Mouse (Mus musculus): Measurements from ENCODE around the gene Slc3a2.
A peak's percentile ranks its signal among the peaks of the same experiment; 100 is the strongest.
"Not testable (repeated sequence)": the region's sequence is repeated elsewhere in the genome, so short reads cannot be mapped to it uniquely, and the experiment has no call there.

Gene Slc3a2

DNA sequence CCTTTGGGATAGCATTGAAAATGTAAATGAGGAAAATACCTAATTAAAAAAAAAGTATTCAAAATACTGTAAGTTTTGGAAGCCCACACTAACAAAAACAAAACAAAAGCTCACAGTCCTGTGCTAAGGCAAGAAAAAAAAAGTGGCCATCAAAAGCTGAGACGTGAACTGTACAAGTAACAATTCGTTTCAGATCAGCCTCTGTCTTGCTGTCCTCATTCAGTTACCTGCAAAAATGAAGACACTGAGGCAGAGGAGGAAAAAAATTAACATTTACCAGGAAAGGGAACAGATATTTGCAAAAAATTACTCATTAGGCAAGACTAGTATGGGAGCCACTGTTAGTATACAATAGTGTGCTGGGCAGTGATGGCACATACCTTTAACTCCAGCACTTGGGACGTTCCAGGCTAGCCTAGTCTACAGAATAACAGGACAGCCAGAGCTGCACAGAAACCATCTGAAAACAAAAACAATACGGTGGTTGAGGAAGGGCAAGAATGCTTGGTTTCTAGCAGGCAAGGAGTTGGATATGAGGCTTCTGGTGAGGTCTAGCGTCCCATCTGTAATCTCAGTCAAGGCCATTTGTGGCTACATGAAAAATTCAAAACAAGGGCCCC, 4.4 kb upstream of the Slc3a2 start:
- DNase-seq (ENCODE audit: low read depth, low spot score): no peak

DNA sequence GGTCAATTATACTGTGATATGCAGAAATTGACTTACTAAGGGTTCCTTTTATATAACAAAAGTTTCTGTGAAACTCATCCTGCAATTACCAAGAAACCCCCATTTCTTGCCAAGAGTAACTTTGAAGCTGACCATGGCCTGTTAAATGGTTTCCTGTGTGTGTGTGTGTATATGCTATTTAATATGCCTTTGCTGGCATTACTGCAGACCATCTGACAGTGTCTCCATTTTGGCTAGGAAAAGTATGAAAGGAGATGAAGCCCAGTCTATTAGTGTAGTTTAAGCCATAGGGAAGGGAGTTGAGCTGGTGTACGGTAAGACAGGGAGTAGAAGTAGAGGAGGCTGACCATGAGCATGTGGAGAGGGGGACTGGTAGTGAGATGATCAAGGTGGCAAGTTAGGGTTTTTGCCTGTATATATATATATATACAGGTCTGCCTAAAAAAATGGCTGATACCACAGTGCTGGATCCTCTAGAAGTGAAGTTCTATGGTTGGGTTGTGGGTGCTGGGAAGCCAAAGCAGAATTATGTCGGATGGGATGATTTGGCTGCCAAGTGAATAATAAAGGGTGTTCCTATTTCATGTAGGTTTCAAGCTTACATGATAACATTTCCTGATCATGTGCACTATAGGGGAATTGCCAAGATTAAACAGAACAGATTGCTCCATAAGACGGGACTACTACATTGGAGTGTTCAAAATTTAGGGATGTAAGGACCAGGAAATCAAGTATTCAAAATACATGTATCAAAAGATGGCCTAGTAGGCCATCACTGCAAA, 3.6 kb upstream of the Slc3a2 start:
- no peak for DNase-seq (ENCODE audit: low read depth, low spot score)

DNA sequence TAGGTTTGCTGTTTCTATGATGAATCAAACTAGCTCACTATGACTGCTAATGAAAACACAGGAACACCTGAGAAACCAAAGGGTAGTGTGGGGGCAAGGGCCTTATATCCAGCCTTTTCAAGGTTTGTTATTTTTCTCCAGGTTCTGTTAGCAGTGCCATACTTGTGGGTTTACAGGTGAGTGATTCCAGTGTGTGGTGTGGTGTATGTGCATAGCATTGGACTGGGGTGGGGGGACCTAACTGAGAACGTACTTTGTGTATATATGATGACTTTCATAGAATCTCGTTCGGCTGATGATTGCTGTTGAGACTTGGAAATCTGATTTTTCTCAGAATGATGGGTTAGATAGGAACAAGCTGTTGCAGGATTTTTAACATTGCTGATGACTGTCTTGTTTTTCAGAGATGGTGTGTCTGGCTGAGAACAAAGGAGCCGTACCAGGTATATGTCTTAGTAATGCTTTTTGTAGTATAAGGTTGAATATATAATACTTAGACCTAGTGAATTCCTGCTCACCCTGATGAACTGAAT, 2.0 kb upstream of the Slc3a2 start:
- no peak for DNase-seq (ENCODE audit: low read depth, low spot score)

DNA sequence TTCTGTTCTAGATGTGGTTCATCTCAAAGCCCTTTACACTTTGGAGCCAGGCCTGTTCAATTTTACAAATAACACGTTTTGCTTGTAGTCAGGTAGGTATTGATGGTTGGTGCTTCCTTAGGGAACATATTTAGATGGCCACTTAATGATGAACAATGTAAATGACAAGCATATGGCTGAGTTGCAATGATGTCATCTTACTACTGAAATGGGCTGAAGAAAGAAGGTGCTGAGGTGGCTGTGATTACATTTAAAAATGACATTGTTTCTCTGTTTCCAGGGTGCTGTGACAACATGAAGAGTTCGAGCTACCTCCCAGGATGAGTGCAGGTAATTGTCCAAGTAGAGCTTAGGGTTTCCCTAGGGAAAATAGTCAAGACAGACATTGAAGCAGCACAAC, 1.2 kb upstream of the Slc3a2 start:
- DNase-seq (ENCODE audit: low read depth, low spot score): no peak

DNA sequence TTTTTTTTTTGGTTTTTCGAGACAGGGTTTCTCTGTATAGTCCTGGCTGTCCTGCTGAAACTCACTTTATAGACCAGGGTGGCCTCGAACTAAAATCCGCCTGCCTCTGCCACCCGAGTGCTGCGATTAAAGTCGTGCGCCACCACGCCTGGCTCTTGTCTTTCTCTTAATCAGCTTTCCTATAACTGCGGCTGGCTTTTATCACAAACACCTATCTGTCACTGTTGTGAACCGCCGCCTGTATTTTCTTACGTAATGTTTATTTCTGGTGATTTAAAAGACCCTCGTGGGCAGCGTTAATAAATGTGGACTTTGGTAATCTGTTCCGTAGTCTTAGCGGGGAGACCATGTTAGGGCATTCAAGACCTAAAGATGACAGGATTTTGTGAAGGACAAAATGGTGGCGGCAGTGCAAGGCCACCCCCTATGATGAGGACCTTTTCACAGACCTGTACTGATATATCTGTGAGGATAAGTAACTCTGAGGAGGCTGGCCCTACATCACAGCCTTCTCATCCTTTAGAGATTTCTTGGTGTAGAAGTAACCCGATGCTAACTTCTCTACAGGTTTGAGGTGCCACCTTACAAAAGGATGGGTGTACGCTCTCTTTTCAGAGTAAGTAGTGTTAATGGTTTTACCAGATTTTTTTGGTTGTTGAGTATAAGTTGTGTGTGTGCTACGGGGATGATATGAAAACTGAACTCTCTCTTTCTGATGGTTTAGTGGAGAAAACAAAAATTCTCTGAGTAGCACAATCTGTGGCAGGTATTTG, 591 bp upstream of the Slc3a2 start:
- no peak for DNase-seq (ENCODE audit: low read depth, low spot score)

DNA sequence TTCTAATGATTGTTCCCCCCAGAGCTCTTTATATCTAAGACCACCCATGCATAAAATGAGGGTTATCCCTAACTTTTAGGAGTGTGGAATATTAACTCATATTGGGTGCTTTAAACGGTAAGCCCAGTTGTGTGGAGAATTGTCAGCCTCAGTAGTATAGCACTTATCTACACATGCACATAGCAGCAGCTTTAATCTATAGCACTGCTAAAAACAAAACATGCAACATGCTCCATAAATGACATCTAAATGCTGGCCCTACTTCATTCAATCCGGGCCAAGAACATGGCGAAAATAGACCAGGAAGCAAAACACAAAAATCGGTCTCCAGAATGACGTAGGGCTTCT, 636 bp downstream of the Slc3a2 start:
- DNase-seq (ENCODE audit: low read depth, low spot score): no peak

DNA sequence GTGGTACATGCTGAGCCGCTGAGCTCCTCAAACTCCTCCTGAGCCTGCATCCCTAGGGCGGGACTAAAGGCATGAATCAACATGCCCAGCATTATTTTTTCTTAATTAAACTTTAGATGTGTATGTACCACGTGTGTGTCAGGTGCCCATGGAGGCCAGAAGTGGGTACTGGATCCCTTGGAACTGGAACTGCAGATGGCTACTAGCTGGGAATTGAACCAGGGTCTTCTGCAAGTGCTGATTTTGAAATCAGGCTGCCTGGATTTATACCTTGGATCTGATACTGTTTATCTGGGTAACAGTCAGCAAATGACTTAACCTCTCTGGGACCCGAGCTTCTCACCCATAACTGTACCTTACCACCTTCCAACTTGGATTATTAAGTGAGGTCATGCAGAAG, 1.1 kb downstream of the Slc3a2 start:
- no peak for DNase-seq (ENCODE audit: low read depth, low spot score)

DNA sequence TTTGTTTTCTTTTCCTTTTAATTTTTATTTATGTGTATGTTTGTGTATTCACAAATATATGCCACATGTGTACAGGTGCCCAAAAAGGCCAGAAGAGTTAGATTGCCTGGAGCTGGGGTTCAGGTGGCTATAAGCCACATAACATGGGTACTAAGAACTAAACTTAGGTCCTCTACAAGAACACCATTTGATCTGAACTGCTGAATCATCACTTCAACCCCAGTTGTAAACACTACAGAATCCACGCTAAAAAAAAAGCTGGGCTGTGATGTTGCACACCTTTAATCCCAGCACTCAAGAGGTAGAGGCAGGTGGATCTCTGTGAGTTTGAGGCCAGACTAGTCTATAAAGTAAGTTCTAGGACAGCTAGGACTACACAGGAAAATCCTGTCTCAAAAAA, 1.8 kb downstream of the Slc3a2 start:
- no peak for DNase-seq (ENCODE audit: low read depth, low spot score)

DNA sequence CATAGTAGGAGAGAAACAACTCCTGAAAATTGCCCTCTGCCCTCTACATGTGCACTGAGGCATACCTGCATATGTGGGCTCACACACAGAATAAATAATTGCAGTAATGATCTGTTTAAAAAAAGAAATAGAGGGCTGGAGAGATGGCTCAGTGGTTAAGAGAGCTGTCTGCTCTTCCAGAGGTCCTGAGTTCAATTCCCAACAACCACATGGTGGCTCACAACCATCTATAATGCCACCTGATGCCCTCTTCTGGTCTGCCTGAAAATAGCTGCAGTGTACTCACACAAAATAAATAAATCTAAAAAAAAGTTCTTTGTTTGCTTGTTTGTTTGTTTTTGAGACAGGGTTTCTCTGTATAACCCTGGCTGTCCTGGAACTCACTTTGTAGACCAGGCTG, 4.1 kb downstream of the Slc3a2 start:
- DNase-seq (ENCODE audit: low read depth, low spot score): not testable (repeated sequence)

DNA sequence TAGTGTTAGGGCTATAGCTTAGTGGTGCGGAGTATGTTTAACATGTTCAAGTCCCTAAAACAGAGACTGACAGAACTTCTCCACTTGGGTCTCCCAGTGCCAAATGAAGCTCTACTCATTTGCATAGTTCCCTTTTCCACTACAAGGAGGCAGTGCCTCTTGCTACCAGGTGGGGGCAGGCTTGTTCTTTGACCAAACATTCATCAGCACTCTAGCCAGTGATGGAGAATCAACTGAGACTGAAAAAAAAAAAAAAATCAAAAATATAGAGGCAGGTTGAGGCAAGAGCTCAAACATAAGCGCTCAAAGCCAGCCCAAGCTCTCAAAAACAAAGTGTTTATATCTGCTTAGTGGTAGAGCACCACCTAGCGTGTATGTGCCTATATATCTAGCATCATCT, 4.8 kb downstream of the Slc3a2 start:
- peak; percentile 43 for DNase-seq (ENCODE audit: low read depth, low spot score)

DNA sequence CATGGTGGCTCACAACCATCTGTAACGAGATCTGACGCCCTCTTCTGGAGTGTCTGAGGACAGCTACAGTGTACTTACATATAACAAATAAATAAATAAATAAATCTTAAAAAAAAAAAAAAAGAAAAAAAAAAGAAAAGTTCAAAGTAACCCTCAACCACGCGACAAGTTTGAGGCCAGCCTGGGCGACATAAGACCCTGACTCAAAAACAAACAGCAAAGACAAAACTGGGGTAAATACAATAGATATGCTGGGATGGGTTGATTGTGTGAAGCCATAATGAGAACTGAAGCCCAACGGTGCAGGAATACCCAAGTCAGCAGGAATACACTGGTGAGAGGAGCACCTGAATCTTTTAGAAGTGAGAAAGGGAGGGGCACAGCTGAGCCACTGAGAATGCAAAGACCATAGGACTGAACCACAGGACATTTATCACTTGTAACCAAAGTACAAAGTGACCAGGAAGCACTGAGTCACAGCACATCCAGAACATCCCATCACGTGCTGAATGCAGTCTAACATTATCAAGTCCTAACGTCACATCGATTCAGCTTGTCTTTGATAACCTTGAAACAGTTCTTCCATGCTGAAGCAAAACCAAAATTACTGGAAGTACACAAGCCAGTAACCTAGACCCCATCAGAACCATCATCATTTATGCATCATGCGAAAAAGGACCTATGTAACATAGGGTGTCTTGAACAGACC, 6.2 kb downstream of the Slc3a2 start:
- DNase-seq (ENCODE audit: low read depth, low spot score): no peak

DNA sequence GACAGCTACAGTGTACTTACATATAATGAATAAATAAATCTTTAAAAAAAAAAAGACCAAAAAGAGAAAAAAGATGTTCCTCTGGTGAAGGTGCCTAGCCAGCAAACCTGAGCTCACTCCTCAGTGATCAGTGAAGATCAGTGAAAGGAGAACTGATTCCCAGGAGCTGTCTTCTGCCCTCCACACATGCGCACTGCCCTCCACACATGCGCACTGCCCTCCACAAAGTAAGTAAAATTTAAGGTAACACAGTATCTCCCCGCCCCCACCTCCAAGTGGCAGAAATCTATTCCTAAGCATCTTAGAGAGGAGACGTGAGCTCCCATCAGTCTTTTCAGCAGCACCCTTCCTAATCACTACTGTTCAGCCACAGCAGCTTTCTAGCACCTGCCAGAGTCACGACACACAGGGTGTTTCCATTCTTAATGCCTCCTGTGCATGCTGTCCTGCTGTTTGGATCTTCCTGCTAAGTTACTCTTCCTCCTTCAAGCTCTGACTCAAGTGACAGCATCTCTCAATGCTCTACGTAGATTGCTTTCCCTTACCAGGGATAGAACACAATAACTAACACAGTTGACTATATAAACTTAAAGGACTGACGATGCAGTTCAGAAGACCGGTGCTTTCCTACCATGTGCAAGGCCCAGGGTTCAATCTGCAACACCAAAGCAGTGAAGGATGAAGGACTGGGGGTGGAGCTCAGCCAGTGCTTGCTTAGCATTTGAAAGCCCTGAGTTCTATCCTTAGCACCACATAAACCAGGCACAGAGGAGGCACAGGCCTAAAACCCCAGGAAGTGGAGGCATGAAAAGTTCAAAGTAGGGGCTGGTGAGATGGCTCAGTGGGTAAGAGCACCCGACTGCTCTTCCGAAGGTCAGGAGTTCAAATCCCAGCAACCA, 7.1 kb downstream of the Slc3a2 start:
- no peak for DNase-seq (ENCODE audit: low read depth, low spot score)

DNA sequence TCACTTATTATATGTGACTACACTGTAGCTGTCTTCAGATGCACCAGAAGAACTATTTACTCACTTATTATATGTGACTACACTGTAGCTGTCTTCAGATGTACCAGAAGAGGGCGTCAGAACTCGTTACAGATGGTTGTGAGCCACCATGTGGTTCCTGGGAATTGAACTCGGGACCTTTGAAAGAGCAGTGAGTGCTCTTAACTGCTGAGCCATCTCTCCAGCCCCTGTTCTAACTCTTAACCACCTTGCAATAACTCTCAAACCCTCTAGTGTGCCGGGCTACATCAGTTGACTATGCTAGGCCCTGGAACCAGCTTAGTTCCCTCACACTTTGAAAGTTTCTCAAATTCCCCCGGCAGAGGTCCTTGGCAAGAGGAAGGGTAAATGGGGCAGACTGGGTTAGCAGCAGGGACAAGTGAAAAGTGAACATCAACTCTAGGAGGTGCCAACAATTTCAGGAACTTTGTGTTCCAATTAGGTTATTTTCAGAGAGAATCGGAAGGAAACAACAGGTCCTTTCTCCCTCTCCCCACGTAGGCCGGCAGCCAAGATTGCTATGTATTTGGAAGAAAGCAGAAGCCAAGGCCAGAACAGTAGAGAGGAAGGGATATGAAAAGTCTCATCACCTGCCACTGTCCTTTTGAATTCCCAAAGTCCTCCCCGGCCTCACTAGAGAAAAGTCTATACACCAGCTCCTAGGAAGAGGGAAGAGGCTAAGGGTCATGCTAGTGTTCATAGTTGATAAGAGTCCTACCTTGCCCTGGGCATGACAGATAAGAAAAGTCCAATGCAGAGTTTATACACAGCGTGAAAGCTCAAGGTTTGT, 8.3 kb downstream of the Slc3a2 start:
- DNase-seq (ENCODE audit: low read depth, low spot score): no peak

DNA sequence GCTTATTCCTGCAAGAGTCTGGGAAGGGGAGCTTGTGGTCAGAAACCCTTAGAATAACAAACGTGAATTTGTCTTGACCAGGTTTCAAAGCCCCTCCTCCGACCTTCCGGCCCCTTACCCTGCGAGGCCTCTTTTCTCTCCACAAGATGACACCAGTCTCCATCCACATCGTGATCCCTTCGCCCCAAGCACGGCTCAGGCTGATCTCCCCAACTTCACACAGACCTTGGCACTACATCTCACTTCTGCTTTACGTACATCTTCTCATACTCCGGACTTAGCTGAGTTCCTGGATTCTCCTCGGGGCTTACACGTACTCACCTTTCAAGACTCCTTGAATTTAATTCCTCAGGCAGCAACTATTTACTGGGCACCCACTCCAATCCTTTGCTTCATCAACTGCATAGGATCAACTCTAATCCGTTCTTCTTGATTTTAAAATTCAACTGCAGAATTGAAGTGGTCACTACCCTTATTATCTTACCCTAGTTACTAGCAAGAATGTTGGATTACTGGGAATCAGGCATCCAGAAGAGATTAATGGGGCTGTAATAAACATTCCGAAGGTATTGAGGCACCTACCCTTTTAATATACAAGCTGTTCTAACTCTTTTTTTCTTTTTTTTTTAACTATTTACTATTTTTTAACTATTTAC, 9.0 kb downstream of the Slc3a2 start:
- no peak for DNase-seq (ENCODE audit: low read depth, low spot score)

DNA sequence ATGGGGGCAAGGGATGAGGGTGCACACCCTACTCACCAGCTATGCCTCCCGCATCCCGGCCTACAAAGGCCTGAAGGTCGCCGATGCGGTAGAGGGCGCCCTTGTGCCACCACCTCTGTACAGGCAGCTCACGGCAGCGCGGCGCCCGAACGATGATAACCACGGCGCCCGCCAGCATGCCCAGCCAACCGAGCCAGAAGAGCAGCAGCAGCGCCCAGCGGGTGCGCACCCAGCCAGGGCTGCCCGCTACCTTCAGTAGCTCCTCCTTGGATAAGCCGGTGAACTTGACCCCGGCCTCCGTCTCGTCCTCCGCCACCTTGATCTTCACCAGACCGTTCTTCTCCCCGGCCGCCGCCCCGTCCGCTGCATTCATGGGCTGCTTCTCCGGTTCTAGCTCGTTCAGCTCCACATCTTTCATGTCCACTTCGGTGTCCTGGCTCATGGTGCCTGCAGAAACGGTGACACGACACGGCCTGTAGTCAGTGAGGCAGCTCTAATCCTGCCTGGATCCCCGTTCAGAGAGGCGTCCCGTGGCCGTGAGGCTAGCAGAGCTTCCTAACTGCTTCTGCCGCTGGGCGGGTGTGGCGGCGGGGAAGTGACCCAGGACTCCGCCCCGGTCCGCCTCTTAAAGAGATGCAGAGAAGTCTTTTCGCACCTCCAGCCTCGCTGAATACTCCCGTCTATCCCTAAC, 9.7 kb downstream of the Slc3a2 start:
- peak; percentile 76 for DNase-seq (ENCODE audit: low read depth, low spot score)

DNA sequence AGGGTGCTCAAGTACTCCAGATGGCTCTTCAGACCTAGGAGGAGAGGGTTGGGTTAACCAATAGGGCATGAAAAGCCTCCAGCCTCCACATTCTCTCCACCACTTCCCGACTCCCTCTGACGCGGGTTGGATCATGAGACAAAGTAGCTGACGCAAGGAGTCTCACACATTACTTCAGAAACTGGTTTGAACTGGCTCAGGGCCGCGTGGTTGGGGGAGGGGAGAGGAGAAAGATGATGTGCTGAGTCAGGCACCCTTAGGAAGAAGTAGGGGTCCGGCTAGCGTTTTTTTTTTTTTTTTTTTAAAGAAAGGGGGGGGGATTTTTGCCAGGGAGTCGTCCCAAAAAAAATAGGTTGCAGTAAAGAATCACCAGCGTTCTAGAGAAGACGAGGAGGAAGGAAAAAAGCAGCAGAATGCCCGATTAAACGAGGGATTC, 10.3 kb downstream of the Slc3a2 start:
- DNase-seq (ENCODE audit: low read depth, low spot score): peak; percentile 62

DNA sequence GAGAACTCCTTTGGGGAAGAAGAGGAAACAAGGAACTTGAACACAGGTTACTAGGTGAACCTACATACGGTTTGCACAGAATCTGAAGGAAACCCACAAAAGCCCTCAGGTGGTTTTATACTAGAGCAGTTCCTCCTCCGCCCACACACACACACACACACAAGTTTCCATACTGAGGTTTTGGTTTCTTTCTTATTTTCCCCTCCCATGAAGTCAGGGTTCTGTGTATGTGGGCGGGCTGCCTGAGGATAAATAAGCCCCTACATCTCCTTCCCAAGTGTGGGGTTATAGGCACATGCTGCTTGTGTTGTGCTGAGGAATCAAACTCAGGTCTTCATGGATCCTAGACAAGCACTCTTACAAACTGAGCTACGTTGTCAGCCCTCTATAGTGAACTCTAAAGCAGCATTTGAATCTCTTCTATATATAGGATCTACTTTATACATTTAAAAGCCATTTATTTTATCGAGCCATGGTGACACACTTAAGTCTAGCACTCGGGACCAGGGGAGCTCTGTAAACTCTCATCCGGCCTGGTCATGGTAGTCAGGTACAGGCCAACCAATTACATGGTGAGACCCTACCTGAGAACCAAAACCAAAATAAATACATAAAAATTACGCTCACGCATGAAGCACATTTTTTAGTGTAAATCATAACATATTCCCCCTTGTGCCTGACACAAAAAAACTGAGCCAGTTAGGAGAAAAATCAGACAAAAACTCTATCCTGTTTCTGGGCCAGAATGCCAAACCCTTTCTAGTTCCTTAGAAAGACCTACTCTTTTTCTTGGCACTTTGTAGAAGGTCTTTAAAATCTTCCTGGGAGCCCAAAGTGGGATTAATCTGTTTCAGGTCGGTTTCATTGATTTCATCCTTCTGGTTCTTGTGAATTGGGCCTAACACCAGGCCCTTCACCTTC, 11.0 kb downstream of the Slc3a2 start:
- no peak for DNase-seq (ENCODE audit: low read depth, low spot score)

DNA sequence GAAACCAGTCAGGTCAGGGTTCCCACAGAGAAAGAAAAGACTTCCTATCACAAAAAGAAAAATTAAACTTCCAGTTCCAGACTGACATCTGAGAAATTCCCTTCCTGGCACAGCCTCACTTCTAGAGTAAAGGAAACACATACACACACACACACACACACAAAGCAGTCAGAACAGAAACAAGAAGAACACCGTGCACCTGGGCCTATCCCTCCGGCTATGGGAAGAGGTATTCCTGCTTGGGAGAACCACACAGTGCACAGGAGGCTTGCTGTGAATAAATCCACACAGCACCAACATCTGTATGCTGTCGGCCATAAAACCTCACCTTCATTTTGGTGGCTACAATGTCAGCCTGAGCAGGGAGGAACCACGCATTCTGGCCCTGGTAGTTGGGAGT, 11.7 kb downstream of the Slc3a2 start:
- no peak for DNase-seq (ENCODE audit: low read depth, low spot score)
